Mouse (Mus musculus) liver, embryonic 16.5 days (tissue): ENCODE measurements around the gene Marveld1. TPM values are rescaled to one million over a fixed set of nuclear protein-coding genes. Genes with fewer than 3 reads are reported as not detected.

Experiments
- ATAC-seq: fragments of 200-750 bp; cut with Nextera tagmentation; 2 replicates; pipeline ENCODE4 v1.8.0; 2017; ENCODE audit warnings: low read depth, mild to moderate bottlenecking, moderate number of reproducible peaks, moderate library complexity
- H3K27ac ChIP-seq: fragments of 300-500 bp; sonication (generic); 2 replicates; pipeline ENCODE4 v1.5.1; 2014; ENCODE audit warnings: mild to moderate bottlenecking, low read length
- H3K27me3 ChIP-seq: fragments of 300-500 bp; sonication (generic); 2 replicates; pipeline ENCODE4 v1.6.1; 2014; ENCODE audit warnings: low read depth, low read length, mixed read lengths; ENCODE audit not compliant: control insufficient read depth, insufficient read depth
- H3K36me3 ChIP-seq: fragments of 300-500 bp; sonication (generic); 2 replicates; pipeline ENCODE4 v1.6.1; 2014; ENCODE audit warnings: mild to moderate bottlenecking; ENCODE audit not compliant: control insufficient read depth, insufficient read depth
- H3K4me1 ChIP-seq: fragments of 300-500 bp; sonication (generic); 2 replicates; pipeline ENCODE4 v1.6.1; 2014; ENCODE audit warnings: low read depth, low read length, mixed read lengths; ENCODE audit not compliant: control insufficient read depth
- H3K4me2 ChIP-seq: fragments of 300-500 bp; sonication (generic); 2 replicates; pipeline ENCODE4 v1.6.1; 2014; ENCODE audit warnings: low read depth, low read length, mixed read lengths
- H3K4me3 ChIP-seq: fragments of 300-500 bp; sonication (generic); 2 replicates; pipeline ENCODE4 v1.5.1; 2014; ENCODE audit warnings: low read depth, mild to moderate bottlenecking, low read length
- H3K9ac ChIP-seq: fragments of 300-500 bp; sonication (generic); 2 replicates; pipeline ENCODE4 v1.6.1; 2014; ENCODE audit warnings: low read depth, low read length
- H3K9me3 ChIP-seq: fragments of 300-500 bp; sonication (generic); replicated peaks from 2 replicates; pipeline ENCODE4 v1.6.1; 2016; ENCODE audit warnings: low read length; ENCODE audit not compliant: control insufficient read depth
- WGBS: fragments of 180-500 bp; shearing (Covaris S2); extraction: QIAGEN DNeasy Blood & Tissue Kit; methylation state at CpG from one replicate; pipeline ENCODE4 v1.1.7; 2014; ENCODE audit not compliant: insufficient replicate concordance; 5-methylcytosine and 5-hydroxymethylcytosine counted together
- polyA plus RNA-seq: library from polyadenylated mRNA; unstranded; fragments of >200 nt; fragmentation: Nextera tagmentation; extraction: Ambion mirVana; gene quantifications from 2 replicates; pipeline ENCODE4 v1.2.1, GENCODE M21; 2015

The Marveld1 gene
- polyA plus RNA-seq, 1 experiment from 2014 or later: 2.0 TPM

DNA sequence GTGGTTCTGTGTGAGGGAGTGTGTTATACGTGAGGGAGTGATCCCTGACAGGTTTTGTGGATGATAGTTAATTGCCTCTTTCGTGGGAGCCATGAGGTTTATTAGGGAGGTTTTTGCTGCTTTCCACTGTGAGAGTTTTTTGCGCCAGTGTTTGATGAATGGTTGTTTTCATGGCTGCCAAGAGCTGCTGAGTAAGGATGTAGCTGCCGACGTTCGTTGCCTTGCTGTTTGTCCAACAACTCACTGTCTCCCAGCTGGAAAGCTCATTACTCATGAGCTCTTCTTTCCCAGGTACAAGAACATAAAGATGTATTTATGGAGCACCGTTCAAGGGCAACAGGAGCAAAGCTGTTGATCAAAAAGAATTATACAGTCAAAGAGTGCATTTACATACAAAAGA lies 17.0 kb downstream of the Marveld1 start:
- Histone ChIP-seq H3K27ac (no peak overlapping the region), H3K4me1 (peaks cover 2% of the 10 kb centered on the region), H3K9me3 (no peaks in the 10 kb centered on the region), H3K27me3 (no peaks in the 10 kb centered on the region), H3K4me2 (no peak overlapping the region), H3K36me3 (no peaks in the 10 kb centered on the region), H3K4me3 (no peak overlapping the region), H3K9ac (no peak overlapping the region)
- 48% methylated on average over 7 of the region's 7 CpGs for whole genome bisulfite sequencing
- ATAC-seq: no peak

DNA sequence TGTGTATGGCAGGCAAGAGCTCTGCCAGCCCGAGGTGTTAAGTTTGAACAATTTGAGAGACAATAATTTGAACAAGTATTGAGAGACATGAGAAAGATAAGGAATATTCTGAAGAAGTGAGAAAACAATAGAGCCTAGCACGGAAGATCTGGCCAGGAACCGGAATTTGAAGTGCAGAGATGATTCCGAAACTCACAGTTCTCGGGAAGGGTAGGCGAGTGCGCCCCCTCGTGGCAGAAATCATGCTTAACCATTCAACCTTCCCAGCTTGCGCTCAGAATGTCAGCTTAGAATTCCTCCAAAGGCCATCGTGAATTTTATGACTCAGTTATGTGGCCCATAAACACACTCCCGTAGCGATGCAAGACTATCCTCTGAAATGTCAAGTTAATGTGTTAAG lies 18.9 kb downstream of the Marveld1 start:
- WGBS: 3% methylated on average over 12 of the region's 12 CpGs

DNA sequence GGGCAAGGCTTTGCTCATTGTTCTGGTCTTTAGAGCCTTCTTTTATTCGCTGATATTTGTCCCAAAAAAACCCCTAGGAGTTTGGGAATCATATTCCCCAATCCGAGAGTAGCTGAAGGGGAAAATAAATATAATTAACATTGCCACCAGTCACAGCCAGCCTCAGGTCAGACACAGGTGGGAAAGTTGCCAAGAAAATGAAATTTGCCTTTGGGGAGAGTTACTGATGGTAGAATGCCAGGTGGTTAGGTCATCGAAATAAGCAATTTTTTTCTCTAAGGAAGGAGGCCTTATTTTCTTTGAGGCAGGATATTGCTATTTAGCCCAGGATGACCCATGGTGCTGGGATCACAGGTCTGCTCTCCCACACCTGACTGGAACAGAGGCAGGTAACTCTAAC lies 19.6 kb downstream of the Marveld1 start:
- 36% methylated on average over 3 of the region's 3 CpGs for WGBS
- Histone ChIP-seq H3K4me3 (no peak overlapping the region), H3K27ac (no peak overlapping the region), H3K4me2 (no peak overlapping the region), H3K9me3 (no peaks in the 10 kb centered on the region), H3K9ac (no peak overlapping the region), H3K4me1 (peaks cover 21% of the 10 kb centered on the region), H3K36me3 (no peaks in the 10 kb centered on the region), H3K27me3 (no peaks in the 10 kb centered on the region)
- no peak for ATAC-seq

More for the DNA sequence above, 18.9 kb downstream of the Marveld1 start:
- Histone ChIP-seq H3K36me3 (no peaks in the 10 kb centered on the region), H3K27me3 (no peaks in the 10 kb centered on the region), H3K4me1 (peaks cover 15% of the 10 kb centered on the region), H3K27ac (no peak overlapping the region), H3K4me3 (peak overlapping the region; percentile 24), H3K9ac (no peak overlapping the region), H3K4me2 (peak overlapping the region; percentile 44), H3K9me3 (no peaks in the 10 kb centered on the region)
- no peak for ATAC-seq

DNA sequence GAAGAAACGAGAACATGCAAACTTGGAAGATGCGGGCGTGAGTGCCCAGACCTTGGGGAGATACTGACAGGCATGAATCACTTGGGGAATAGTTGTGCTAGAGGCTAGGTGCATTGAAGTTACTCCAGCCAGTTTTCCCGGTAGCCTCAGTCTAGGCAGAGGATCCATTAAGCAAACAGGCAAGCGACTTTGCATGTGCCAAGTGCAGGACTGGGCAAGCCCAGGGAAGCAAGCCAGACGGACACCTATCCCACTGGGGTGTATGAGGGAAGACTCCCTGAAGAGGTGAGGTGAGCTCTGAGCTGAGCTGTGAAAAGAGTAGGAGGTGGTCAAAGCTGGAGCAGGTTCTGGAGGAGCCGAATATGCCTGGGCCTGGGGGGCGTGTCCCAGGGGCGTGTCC lies 20.3 kb downstream of the Marveld1 start:
- Histone ChIP-seq H3K4me3 (no peak overlapping the region), H3K4me2 (no peak overlapping the region), H3K36me3 (no peaks in the 10 kb centered on the region), H3K9me3 (no peaks in the 10 kb centered on the region), H3K27ac (no peak overlapping the region), H3K4me1 (peaks cover 21% of the 10 kb centered on the region), H3K27me3 (no peaks in the 10 kb centered on the region), H3K9ac (no peak overlapping the region)
- WGBS: 59% methylated on average over 9 of the region's 9 CpGs
- no peak for ATAC-seq

DNA sequence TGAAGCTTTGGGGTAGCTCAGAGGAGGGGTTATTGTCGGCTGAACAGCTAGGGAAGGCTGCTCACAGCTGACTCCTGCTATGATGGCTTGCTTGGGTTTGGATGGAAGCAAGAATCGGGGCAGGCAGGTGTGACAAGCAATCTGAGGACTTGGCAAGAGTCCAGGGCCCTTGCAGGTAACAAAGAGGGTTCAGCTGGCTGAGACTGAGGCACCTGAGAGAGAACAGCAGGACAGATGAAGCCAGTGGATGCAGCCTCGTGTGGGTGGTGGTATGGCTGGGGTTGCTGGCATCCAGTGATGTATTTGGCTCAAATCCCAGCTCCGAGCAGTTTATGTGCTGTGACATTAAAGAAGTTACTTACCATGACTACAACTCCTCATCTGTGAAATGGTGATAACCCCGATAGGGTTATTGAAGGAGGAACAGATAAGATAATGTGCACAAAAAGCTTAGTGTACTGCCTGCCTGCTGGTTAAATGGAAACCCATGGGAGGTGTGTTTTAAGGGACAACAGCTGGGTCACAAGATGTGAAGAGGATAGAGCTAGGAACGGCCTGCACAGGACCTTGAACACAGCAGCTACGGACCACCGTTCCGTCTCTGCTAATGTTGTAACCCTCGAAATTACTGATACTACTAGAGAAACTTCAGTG lies 22.2 kb downstream of the Marveld1 start:
- Histone ChIP-seq H3K4me2 (peak overlapping the region; percentile 72), H3K27ac (peak overlapping the region; percentile 67), H3K4me1 (peaks cover 21% of the 10 kb centered on the region), H3K36me3 (no peaks in the 10 kb centered on the region), H3K9ac (no peak overlapping the region; the same call in 1 of the 2 replicates), H3K27me3 (no peaks in the 10 kb centered on the region), H3K4me3 (peak overlapping the region; percentile 80), H3K9me3 (no peaks in the 10 kb centered on the region)
- WGBS: 36% methylated on average over 10 of the region's 10 CpGs
- peak; percentile 17 for ATAC-seq

DNA sequence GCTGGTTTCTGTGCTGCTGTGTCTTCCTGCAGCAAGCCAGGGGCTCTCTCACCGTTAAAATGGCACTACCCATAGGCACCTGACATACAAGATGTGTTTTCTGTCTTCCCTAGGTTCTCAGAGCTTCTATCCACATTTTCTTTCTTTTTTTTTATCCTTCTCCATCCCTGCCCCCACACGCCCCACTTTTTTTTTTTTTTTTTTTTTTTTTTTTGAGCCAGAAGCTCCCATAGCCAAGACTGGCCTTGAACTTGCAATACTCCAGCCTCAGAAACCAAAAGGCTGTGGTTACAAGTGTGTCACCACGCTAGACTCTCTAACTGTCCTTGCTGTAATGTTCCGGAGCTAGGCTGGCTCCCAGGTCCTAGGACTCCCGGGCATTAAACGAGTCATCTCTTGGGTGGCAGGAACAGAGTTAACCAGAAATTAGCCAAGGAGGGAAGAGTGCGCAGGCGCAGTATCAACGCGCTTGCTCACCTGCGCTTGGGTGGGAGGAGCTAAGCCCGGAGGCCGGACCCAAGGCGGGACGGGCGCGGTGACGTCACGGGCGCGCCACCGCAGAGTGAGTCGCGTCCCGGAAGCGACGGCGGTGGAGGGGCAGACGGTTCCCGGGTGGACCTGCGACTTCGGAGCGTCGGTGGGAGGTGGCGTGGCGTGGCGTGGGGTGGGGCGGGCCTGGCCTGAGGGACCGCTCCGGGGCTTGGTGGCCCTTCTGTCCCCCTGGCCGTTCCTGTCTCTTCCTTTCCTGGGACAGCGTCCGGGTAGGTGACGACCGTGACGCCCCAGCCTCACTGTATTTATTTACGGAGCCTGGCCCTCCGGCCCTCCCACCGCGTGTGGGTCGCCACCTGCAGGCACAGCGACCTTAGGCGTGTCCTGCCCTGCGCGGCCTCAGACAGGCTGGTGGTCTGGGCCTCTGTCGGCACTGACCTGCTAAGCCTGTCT lies 23.1 kb downstream of the Marveld1 start:
- peak; percentile 94 for ATAC-seq
- under 1% methylated on average over 56 of the region's 56 CpGs for WGBS
- Histone ChIP-seq H3K4me3 (peak overlapping the region; percentile 80), H3K4me2 (peak overlapping the region; percentile 72), H3K27ac (peak overlapping the region; percentile 68), H3K27me3 (no peaks in the 10 kb centered on the region), H3K9ac (peak overlapping the region; percentile 86), H3K4me1 (peaks cover 21% of the 10 kb centered on the region), H3K9me3 (no peaks in the 10 kb centered on the region), H3K36me3 (no peaks in the 10 kb centered on the region)

DNA sequence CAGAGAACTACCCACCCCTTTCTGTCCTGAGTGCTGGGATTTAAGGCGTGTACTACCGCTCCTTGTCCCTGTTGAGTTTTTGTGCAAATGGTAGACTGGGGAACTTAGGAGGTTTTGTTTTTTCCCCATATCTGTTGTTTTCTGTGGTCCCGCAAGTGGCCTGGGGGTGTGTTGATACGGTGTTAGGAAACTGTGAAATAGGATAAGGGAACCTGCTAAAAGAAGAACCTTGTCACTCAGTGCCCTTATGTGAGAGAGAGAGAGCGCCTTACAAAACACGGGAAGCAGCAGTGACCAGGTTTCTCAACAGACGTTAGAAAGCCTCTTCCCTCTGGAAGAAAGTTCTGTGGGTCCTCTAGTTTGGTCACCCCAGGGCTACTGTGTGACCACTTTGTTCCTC lies 29.6 kb downstream of the Marveld1 start:
- no peak overlapping the region for H3K9ac ChIP-seq
- no peak overlapping the region for H3K4me3 ChIP-seq
- H3K4me2 ChIP-seq: 0 out of 2 replicates have a peak overlapping the region, but pooled peaks have one; percentile 12
- H3K36me3 ChIP-seq: peaks cover 7% of the 10 kb centered on the region
- WGBS: 19% methylated on average over 7 of the region's 7 CpGs
- H3K27me3 ChIP-seq: no peaks in the 10 kb centered on the region
- peaks cover 14% of the 10 kb centered on the region for H3K4me1 ChIP-seq
- peak; percentile 64 for ATAC-seq
- no peaks in the 10 kb centered on the region for H3K9me3 ChIP-seq
- H3K27ac ChIP-seq: peak overlapping the region; percentile 57

DNA sequence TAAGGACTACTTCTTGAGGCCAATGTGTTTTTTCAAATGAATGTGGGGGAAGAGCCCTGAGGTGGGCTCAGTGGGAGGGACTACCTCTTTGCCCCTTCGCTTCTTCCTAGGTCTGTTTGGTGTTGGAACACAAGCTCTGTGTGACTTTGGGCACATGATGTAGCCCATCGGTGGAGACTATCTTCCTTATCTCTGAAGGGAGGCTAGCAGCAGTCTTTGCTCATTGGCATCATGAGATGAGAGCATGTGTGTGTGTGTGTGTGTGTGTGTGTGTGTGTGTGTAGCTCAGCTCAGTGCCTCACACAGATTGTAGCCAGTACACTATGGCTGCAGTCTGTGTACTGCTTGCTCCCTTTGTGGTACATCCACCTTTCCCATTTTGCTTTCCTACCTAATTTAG lies 30.3 kb downstream of the Marveld1 start:
- Histone ChIP-seq H3K27me3 (no peaks in the 10 kb centered on the region), H3K4me3 (0 out of 2 replicates have a peak overlapping the region, but pooled peaks have one; percentile 3), H3K9ac (no peak overlapping the region), H3K4me2 (peak overlapping the region; percentile 12; the same call in 1 of the 2 replicates), H3K9me3 (no peaks in the 10 kb centered on the region), H3K27ac (peak overlapping the region; percentile 57), H3K36me3 (peaks cover 7% of the 10 kb centered on the region), H3K4me1 (peaks cover 14% of the 10 kb centered on the region)
- peak; percentile 61 for ATAC-seq
- 29% methylated on average over 2 of the region's 2 CpGs for WGBS

DNA sequence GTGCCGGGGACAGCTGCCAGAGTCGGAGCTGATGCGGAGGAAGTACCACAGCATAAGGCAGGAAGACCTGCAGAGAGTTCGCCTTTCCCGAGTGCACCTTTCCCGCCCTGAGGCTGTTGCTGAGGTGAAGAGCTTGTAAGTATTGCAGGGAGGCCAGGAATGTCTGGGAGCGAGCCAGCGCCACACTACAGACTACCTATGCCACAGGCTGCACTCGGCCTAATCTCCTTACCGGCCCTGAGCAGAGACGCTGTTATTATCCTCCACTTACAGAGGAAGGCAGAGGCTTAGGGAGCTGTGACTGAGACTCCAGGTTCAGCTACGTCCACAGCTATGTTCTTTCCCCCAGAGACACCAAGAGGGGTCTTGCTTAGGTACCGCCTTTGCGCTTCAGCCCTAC lies 32.2 kb downstream of the Marveld1 start:
- no peak for ATAC-seq
- Histone ChIP-seq H3K4me2 (no peak overlapping the region), H3K4me3 (no peak overlapping the region), H3K27ac (no peak overlapping the region), H3K4me1 (peaks cover 14% of the 10 kb centered on the region), H3K36me3 (peaks cover 16% of the 10 kb centered on the region), H3K9me3 (no peaks in the 10 kb centered on the region), H3K9ac (no peak overlapping the region), H3K27me3 (no peaks in the 10 kb centered on the region)
- 85% methylated on average over 14 of the region's 14 CpGs for WGBS
